Mouse (Mus musculus) bone marrow, adult 2 months (tissue): Measurements from ENCODE around the gene Adm2. TPM values are rescaled to one million over a fixed set of nuclear protein-coding genes. Genes with fewer than 3 reads are reported as not detected.
A peak's percentile ranks its signal among the peaks of the same experiment; 100 is the strongest.

Source experiments
- H3K27ac ChIP-seq: fragments of 200-500 bp; 2 replicates; pipeline ENCODE4 v1.5.1; 2012; ENCODE audit warnings: low read depth, mild to moderate bottlenecking, control low read depth, inconsistent platforms, low read length; ENCODE audit not compliant: control insufficient read depth, poor library complexity, insufficient read depth
- H3K4me1 ChIP-seq: fragments of 200-500 bp; 2 replicates; pipeline ENCODE4 v1.6.1; 2011; ENCODE audit warnings: low read length; ENCODE audit not compliant: control insufficient read depth, insufficient read depth
- H3K4me3 ChIP-seq: fragments of 200-500 bp; replicated peaks from 2 replicates; pipeline ENCODE3; 2011; ENCODE audit warnings: mild to moderate bottlenecking, low read depth, low read length, control low read depth; ENCODE audit not compliant: control insufficient read depth
- CTCF ChIP-seq: fragments of 200-500 bp; IDR thresholded peaks from 2 replicates; pipeline ENCODE4 v1.5.1; 2011; ENCODE audit warnings: low read length, control low read depth; ENCODE audit not compliant: control insufficient read depth, insufficient read depth
- POLR2A ChIP-seq: fragments of 200-500 bp; IDR thresholded peaks from 2 replicates; pipeline ENCODE4 v1.6.1; 2011; ENCODE audit warnings: low read depth, mild to moderate bottlenecking, control low read depth, low read length, borderline replicate concordance; ENCODE audit not compliant: control insufficient read depth
- WGBS: fragments of 180-500 bp; shearing (Covaris S2); methylation state at CpG from one replicate; pipeline ENCODE4 v1.1.7; 2018; 5-methylcytosine and 5-hydroxymethylcytosine counted together
- polyA plus RNA-seq: library from polyadenylated mRNA; stranded (reverse); fragments of >200 nt; gene quantifications from 2 replicates; pipeline ENCODE4 v1.2.4, GENCODE M21; 2011; ENCODE audit warnings: low replicate concordance; ENCODE audit not compliant: missing spikeins, insufficient read depth, insufficient read length

Gene Adm2
- polyA plus RNA-seq, 1 experiment, result 2.7 TPM

GRCm38 (mm10) chr15:89340136-89340535 lies 17.6 kb downstream of the Adm2 start:
- TF ChIP-seq CTCF (no peak), POLR2A (no peak)
- WGBS, result 4% methylated on average over 3 of the region's 3 CpGs
- Histone ChIP-seq H3K27ac (peak overlapping the region; percentile 38; the same call in 1 of the 2 replicates), H3K4me1 (peaks cover 4% of the 10 kb centered on the region), H3K4me3 (no peak overlapping the region)

GRCm38 (mm10) chr15:89341678-89342077 lies 19.2 kb downstream of the Adm2 start:
- Histone ChIP-seq H3K27ac (no peak overlapping the region), H3K4me3 (no peak overlapping the region), H3K4me1 (peaks cover 4% of the 10 kb centered on the region)
- TF ChIP-seq CTCF, result no peak
- TF ChIP-seq POLR2A, result no peak
- 69% methylated on average over 1 of the region's 1 CpGs for WGBS

- TF ChIP-seq POLR2A (no peak), CTCF (no peak)
- 63% methylated on average over 3 of the region's 3 CpGs for WGBS
- H3K27ac ChIP-seq, result no peak overlapping the region
- H3K4me1 ChIP-seq, result peaks cover 4% of the 10 kb centered on the region
- no peak overlapping the region for H3K4me3 ChIP-seq
These were observed 20.8 kb downstream of the Adm2 start for GRCm38 (mm10) chr15:89343325-89343724.

GRCm38 (mm10) chr15:89350447-89350846 lies 27.9 kb downstream of the Adm2 start:
- H3K27ac ChIP-seq, result no peak overlapping the region

GRCm38 (mm10) chr15:89351302-89351701 lies 28.8 kb downstream of the Adm2 start:
- 88% methylated on average over 15 of the region's 15 CpGs for WGBS
- no peak overlapping the region; the same call in 1 of the 2 replicates for H3K27ac ChIP-seq
- H3K4me3 ChIP-seq, result no peak overlapping the region
- no peaks in the 10 kb centered on the region for H3K4me1 ChIP-seq
- no peak for TF ChIP-seq POLR2A
- TF ChIP-seq CTCF, result no peak

More at GRCm38 (mm10) chr15:89350447-89350846, 27.9 kb downstream of the Adm2 start:
- 92% methylated on average over 5 of the region's 5 CpGs for WGBS
- no peaks in the 10 kb centered on the region for H3K4me1 ChIP-seq
- no peak overlapping the region for H3K4me3 ChIP-seq
- TF ChIP-seq POLR2A (no peak), CTCF (no peak)

- no peak overlapping the region for H3K4me3 ChIP-seq
- H3K4me1 ChIP-seq, result no peaks in the 10 kb centered on the region
- H3K27ac ChIP-seq, result no peak overlapping the region
- TF ChIP-seq CTCF, result no peak
- TF ChIP-seq POLR2A, result no peak
- WGBS, result 92% methylated on average over 14 of the region's 14 CpGs
These were observed 29.5 kb downstream of the Adm2 start for GRCm38 (mm10) chr15:89352054-89352453.

- Histone ChIP-seq H3K4me3 (no peak overlapping the region), H3K4me1 (no peaks in the 10 kb centered on the region), H3K27ac (no peak overlapping the region)
- 96% methylated on average over 12 of the region's 12 CpGs for whole genome bisulfite sequencing
- TF ChIP-seq CTCF (no peak), POLR2A (no peak)
These were observed 30.3 kb downstream of the Adm2 start for GRCm38 (mm10) chr15:89352795-89353194.

GRCm38 (mm10) chr15:89353837-89354236 lies 31.3 kb downstream of the Adm2 start:
- 93% methylated on average over 16 of the region's 16 CpGs for WGBS
- TF ChIP-seq CTCF (no peak), POLR2A (no peak)
- Histone ChIP-seq H3K4me3 (no peak overlapping the region), H3K4me1 (no peaks in the 10 kb centered on the region), H3K27ac (no peak overlapping the region)

- Histone ChIP-seq H3K4me1 (no peaks in the 10 kb centered on the region), H3K4me3 (peak overlapping the region; percentile 85), H3K27ac (no peak overlapping the region)
- WGBS, result 72% methylated on average over 7 of the region's 7 CpGs
- TF ChIP-seq CTCF (no peak), POLR2A (no peak)
These were observed 31.9 kb downstream of the Adm2 start for GRCm38 (mm10) chr15:89354455-89354854.
